In genomic region chr11:82255601-82256000, GRCm38 (mm10) we compare ENCODE assay signal across 8 mouse cellular contexts. TPM values are rescaled to one million over a fixed set of nuclear protein-coding genes. Genes with fewer than 3 reads are reported as not detected.
DNase-seq lines count a peak whose midpoint lies in the region; ATAC-seq lines count a peak whose summit lies in the region.

No protein-coding gene starts in this region.

- intact Hi-C loops in heart, postnatal 10 days (cut with DNase I), result no loop called here
- intact Hi-C loops in left cerebral cortex, postnatal 10 days (cut with DNase I), result loop anchor here (5.0 kb wide), 1 partner anchor 132 kb away; the partner anchor contains the start of gene Tmem132e

- peak; percentile 2 for DNase-seq in gastrocnemius, adult 18-20 months (ENCODE audit: low spot score)
- DNase-seq in gastrocnemius, adult 8-10 months (ENCODE audit: low spot score in 2 of 2), result no peak
- peak; percentile 65 for DNase-seq in Muller cell, postnatal 12 days (ENCODE audit: inconsistent ontology term)
- DNase-seq in cerebellum, postnatal 4 days (ENCODE audit: low spot score in 2 of 2), result peak; percentile 74 to 85
- peak; percentile 17 to 40 for DNase-seq in heart, postnatal 10 days
- peak; percentile 38 to 78 for DNase-seq in left cerebral cortex, postnatal 10 days (ENCODE audit: extremely low spot score in 1 of 2, low spot score in 2 of 2)

- 0 out of 2 replicates have a peak, but pooled peaks have one; percentile 16 for ATAC-seq in neutrophil, adult 5-6 weeks (ENCODE audit: extremely low read depth, insufficient number of reproducible peaks, low FRiP score, poor library complexity, severe bottlenecking)
- ATAC-seq in megakaryocyte, adult 5-6 weeks (ENCODE audit: poor library complexity, severe bottlenecking), result no peak

RNA-seq across cellular contexts. Expression of gene Ccl1, which starts 49.9 kb away (rescaled TPM):
- total RNA-seq in gastrocnemius, adult 18-20 months (2021), result not detected
- total RNA-seq in gastrocnemius, adult 8-10 months (2022), result not detected
- not detected for total RNA-seq in heart, postnatal 10 days (2021)
- not detected for total RNA-seq in left cerebral cortex, postnatal 10 days (2021)
- not detected in 2 replicates for total RNA-seq in neutrophil, adult 5-6 weeks (2017)
- total RNA-seq in megakaryocyte, adult 5-6 weeks (2015), result not detected in 2 replicates
- total RNA-seq in megakaryocyte, adult 5-6 weeks (2017), result not detected in 2 replicates

Comparison
In these comparisons a context has a peak if more than half of its experiments do, and no peak if none do; other contexts are left out.
1. DNase-seq: peak in gastrocnemius, adult 18-20 months (single experiment), Muller cell, postnatal 12 days (single experiment), cerebellum, postnatal 4 days (2 of 2), heart, postnatal 10 days (2 of 2) and left cerebral cortex, postnatal 10 days (2 of 2); none in gastrocnemius, adult 8-10 months (0 of 2).